Mouse (Mus musculus) ovary, postnatal 14 days (tissue): ENCODE measurements around the gene Gm20807.
"Not testable (repeated sequence)": the region's sequence is repeated elsewhere in the genome, so short reads cannot be mapped to it uniquely, and the experiment has no call there.

Source experiments
- DNase-seq: peaks from one replicate; pipeline ENCODE4 v3.0.0; 2022; ENCODE audit warnings: low spot score

Gene Gm20807

DNA sequence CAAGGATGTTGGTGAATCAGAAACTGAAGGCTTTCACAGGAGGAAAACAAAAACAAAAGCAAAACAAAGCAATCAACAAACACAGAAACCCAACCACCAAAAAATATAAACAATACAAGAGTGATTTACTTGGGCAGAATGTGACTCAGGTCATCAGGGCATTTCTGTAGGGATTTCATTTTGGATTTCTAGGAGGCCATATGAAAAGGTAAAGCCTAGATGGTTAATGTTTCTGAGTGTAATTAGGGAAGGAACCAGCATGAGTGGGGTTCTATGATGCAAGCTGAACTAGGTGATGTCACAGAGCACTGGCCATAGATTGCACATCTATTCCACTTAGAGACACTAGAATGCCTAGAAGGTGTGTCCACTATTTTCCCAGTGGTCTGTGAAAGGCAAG is at the start of gene Gm20807:
TSS of gene Gm20807 (plus strand) at position 301 of the 400 bp plus-strand sequence.
- not testable (repeated sequence) for DNase-seq
